Mouse (Mus musculus): ENCODE measurements around the gene Rab25.

Gene Rab25

GRCm38 (mm10) chr3:88526157-88527131 is 21.7 kb downstream of the Rab25 start:
- DNase-seq (ENCODE audit: low read depth, low spot score), result peak; percentile 65

GRCm38 (mm10) chr3:88525021-88525420 is 23.1 kb downstream of the Rab25 start:
- no peak for DNase-seq (ENCODE audit: low read depth, low spot score)

GRCm38 (mm10) chr3:88523027-88523426 is 25.1 kb downstream of the Rab25 start:
- no peak for DNase-seq (ENCODE audit: low read depth, low spot score)

- peak; percentile 52 for DNase-seq (ENCODE audit: low read depth, low spot score)
Measured at GRCm38 (mm10) chr3:88521803-88522331, 26.2 kb downstream of the Rab25 start.

- no peak for DNase-seq (ENCODE audit: low read depth, low spot score)
Measured at GRCm38 (mm10) chr3:88521156-88521555, 26.9 kb downstream of the Rab25 start.

GRCm38 (mm10) chr3:88520078-88520477 is 28.0 kb downstream of the Rab25 start:
- DNase-seq (ENCODE audit: low read depth, low spot score), result no peak

GRCm38 (mm10) chr3:88518411-88518810 is 29.7 kb downstream of the Rab25 start:
- no peak for DNase-seq (ENCODE audit: low read depth, low spot score)

- no peak for DNase-seq (ENCODE audit: low read depth, low spot score)
Measured at GRCm38 (mm10) chr3:88516407-88516806, 31.7 kb downstream of the Rab25 start.

GRCm38 (mm10) chr3:88515095-88515386 is 33.1 kb downstream of the Rab25 start:
- DNase-seq (ENCODE audit: low read depth, low spot score), result no peak

- no peak for DNase-seq (ENCODE audit: low read depth, low spot score)
Measured at GRCm38 (mm10) chr3:88514231-88515094, 33.6 kb downstream of the Rab25 start.

- no peak for DNase-seq (ENCODE audit: low read depth, low spot score)
Measured at GRCm38 (mm10) chr3:88513546-88514115, 34.5 kb downstream of the Rab25 start.

GRCm38 (mm10) chr3:88512896-88513545 is 35.1 kb downstream of the Rab25 start:
- DNase-seq (ENCODE audit: low read depth, low spot score), result no peak

- DNase-seq (ENCODE audit: low read depth, low spot score), result no peak
Measured at GRCm38 (mm10) chr3:88512141-88512895, 35.8 kb downstream of the Rab25 start.

GRCm38 (mm10) chr3:88511559-88511958 is 36.5 kb downstream of the Rab25 start:
- no peak for DNase-seq (ENCODE audit: low read depth, low spot score)

- no peak for DNase-seq (ENCODE audit: low read depth, low spot score)
Measured at GRCm38 (mm10) chr3:88510421-88511289, 37.4 kb downstream of the Rab25 start.

GRCm38 (mm10) chr3:88509692-88510420 is 38.2 kb downstream of the Rab25 start, which contains the start of gene Lmna:
Lmna (minus strand) TSS chr3:88509956.
- DNase-seq (ENCODE audit: low read depth, low spot score), result no peak

GRCm38 (mm10) chr3:88509250-88509649 is 38.9 kb downstream of the Rab25 start:
- no peak for DNase-seq (ENCODE audit: low read depth, low spot score)

GRCm38 (mm10) chr3:88505765-88506164 is 42.3 kb downstream of the Rab25 start:
- no peak for DNase-seq (ENCODE audit: low read depth, low spot score)

- DNase-seq (ENCODE audit: low read depth, low spot score), result no peak
Measured at GRCm38 (mm10) chr3:88505081-88505480, 43.0 kb downstream of the Rab25 start.
